Mouse (Mus musculus) activated CD4-positive, CD25-positive, alpha-beta regulatory T cell, adult 4 months (primary cell): ENCODE measurements around the gene Spats2l. TPM values are rescaled to one million over a fixed set of nuclear protein-coding genes. Genes with fewer than 3 reads are reported as not detected.

Experiments used
- ATAC-seq: one replicate; pipeline ENCODE4 v1.8.0; 2017
- polyA plus RNA-seq, 2 experiments: library from polyadenylated mRNA; unstranded; fragments of 100-300 nt; shearing (Covaris generic); gene quantifications; one replicate each; pipeline ENCODE4 v1.2.1; 2017

Gene Spats2l
- polyA plus RNA-seq, 2 experiments from 2014 or later, result 0.83 to 1.3 TPM

GRCm38 (mm10) chr1:57989052-57989600 lies 215.2 kb downstream of the Spats2l start:
- ATAC-seq, result no peak

GRCm38 (mm10) chr1:57991277-57991676 lies 217.3 kb downstream of the Spats2l start:
- no peak for ATAC-seq

GRCm38 (mm10) chr1:57995432-57996132 lies 221.6 kb downstream of the Spats2l start, which contains the start of gene Sgo2a:
Sgo2a (plus strand) TSS chr1:57995971.
- ATAC-seq, result peak; percentile 100

GRCm38 (mm10) chr1:57996133-57996615 lies 222.2 kb downstream of the Spats2l start:
- peak; percentile 53 for ATAC-seq

Other genes starting within 250 kb of the Spats2l start
- gene Sgo2a, start 221.8 kb downstream of the Spats2l start, polyA plus RNA-seq, result 1 to 10 TPM; 3.0 to 3.5 TPM
- gene Kctd18, start 244.8 kb downstream of the Spats2l start, polyA plus RNA-seq, result 10 to 100 TPM; 21.3 to 23.5 TPM